Mouse (Mus musculus) liver, embryonic 14.5 days (tissue): ENCODE results near the gene Prdm8.

Experiments
- CTCF ChIP-seq: IDR thresholded peaks from 2 replicates; pipeline ENCODE4 v1.5.1; 2016; ENCODE audit warnings: antibody characterized with exemption, low read depth, control low read depth
- EP300 ChIP-seq: IDR thresholded peaks from 2 replicates; pipeline ENCODE4 v1.6.1; 2016; ENCODE audit warnings: antibody characterized with exemption, low read depth

GRCm38 (mm10) chr5:98127074-98127473 lies 39.9 kb upstream of the Prdm8 start:
- TF ChIP-seq CTCF = no peak
- no peak for TF ChIP-seq EP300
